Mouse (Mus musculus): ENCODE measurements at regions not wholly inside any gene's neighbourhood (a gene's known extent, or its start where the extent isn't known, plus 50 kb on each side); places are given as distances from the start of the nearest gene placed in this dataset.

DNA sequence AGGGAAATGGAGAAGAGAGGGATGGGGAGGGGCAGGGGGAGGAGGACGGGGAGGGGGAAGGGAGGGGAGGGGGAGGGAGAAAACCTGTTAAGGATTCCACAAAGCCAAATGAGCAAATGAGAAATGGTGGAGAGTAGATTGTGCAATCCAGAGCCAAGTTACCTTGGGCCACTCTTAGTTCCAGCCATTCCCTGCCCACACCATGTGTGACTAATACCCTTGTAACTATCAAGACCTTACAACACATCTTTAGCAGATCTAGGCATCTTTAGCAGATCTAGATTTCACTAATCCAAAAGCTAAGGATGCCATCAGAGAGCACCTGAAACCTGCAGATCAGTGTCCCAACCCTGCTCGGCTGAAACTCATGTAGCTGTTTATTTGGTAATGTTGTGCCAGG is 186.7 kb downstream of the Diras2 start:
- Histone ChIP-seq H3K36me3 (ENCODE audit: control insufficient read depth, insufficient read depth, low read length) (no peaks in the 10 kb centered on the region), H3K27ac (replicated peaks; ENCODE audit: low read depth, low read length) (no peak overlapping the region), H3K27me3 (ENCODE audit: control insufficient read depth, insufficient read depth, low read length) (no peaks in the 10 kb centered on the region), H3K4me2 (replicated peaks; ENCODE audit: low read depth, low read length, severe bottlenecking) (no peak overlapping the region), H3K9me3 (ENCODE audit: control insufficient read depth, low read length) (no peaks in the 10 kb centered on the region), H3K4me3 (replicated peaks; ENCODE audit: low read length) (no peak overlapping the region), H3K4me1 (ENCODE audit: control insufficient read depth, insufficient read depth, low read length) (no peaks in the 10 kb centered on the region), H3K9ac (ENCODE audit: low read depth, low read length, severe bottlenecking) (no peak overlapping the region)
- TF ChIP-seq POLR2A (IDR thresholded peaks at IDR 0.05; ENCODE audit: borderline replicate concordance, extremely low read depth, insufficient read depth, insufficient read length): no peak
- 90% methylated on average over 2 of the region's 2 CpGs for WGBS
- ATAC-seq (ENCODE audit: low FRiP score, low read depth) (no peak), DNase-seq (ENCODE audit: low spot score) (no peak)

DNA sequence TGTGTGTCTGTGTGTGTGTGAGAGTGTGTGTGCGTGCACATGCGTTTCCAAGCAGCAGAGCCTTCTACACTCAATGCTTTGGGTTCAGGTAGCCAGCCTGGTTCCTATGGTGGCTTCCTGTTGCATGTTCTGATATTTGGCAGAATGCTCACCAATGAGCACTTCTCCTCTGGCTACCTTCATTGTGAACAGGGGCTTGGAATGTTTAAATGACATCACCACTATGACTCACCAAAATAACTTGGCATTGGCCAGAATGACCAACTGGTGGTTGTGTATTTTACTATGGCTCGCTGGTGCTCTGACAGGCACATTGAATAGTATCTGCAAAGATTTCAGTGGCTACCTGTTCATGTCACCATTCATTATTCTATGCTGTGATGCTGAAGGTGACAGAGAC is 186.2 kb downstream of the Diras2 start:
- no peaks in the 10 kb centered on the region for H3K36me3 ChIP-seq (ENCODE audit: control insufficient read depth, insufficient read depth, low read length)
- no peak overlapping the region for H3K4me2 ChIP-seq (replicated peaks; ENCODE audit: low read depth, low read length, severe bottlenecking)
- DNase-seq (ENCODE audit: low spot score) (no peak), ATAC-seq (ENCODE audit: low FRiP score, low read depth) (no peak)
- no peak overlapping the region for H3K9ac ChIP-seq (ENCODE audit: low read depth, low read length, severe bottlenecking)
- TF ChIP-seq POLR2A (IDR thresholded peaks at IDR 0.05; ENCODE audit: borderline replicate concordance, extremely low read depth, insufficient read depth, insufficient read length): no peak
- 91% methylated on average over 3 of the region's 3 CpGs for WGBS
- H3K9me3 ChIP-seq (ENCODE audit: control insufficient read depth, low read length): no peaks in the 10 kb centered on the region
- no peaks in the 10 kb centered on the region for H3K27me3 ChIP-seq (ENCODE audit: control insufficient read depth, insufficient read depth, low read length)
- H3K4me3 ChIP-seq (replicated peaks; ENCODE audit: low read length): no peak overlapping the region
- H3K4me1 ChIP-seq (ENCODE audit: control insufficient read depth, insufficient read depth, low read length): no peaks in the 10 kb centered on the region
- H3K27ac ChIP-seq (replicated peaks; ENCODE audit: low read depth, low read length): no peak overlapping the region

DNA sequence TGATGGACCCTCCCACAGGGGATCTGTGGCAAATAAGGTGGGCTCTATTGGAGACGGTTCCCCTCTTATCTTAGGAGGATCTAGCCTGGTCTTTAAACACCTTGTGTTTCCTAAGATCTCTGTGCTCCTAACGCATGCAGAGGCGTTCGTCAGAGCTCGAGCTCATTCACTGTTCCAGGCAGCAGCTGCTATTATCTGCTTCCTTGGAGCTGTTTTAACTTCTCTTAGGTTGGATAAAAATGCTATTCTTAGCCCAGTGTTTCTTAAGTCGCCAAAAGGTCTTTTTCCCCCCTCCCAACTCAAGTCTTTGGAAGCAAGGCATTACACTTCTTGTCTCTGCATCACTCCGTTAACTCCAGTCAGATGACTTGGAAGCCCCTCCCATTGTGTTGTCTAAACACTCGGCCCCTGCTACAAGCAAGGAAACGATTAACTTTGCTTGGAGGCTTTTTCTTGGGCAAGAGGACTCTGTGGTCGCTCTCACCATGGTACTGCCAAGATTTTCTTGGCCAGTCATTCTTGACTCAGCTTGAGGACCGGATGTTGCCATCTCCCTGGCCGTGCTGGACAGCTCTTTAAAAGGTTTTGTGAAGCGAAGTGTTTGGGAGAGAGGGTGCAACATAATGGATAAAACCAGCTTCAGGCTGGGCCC is 185.6 kb downstream of the Diras2 start:
- 61% methylated on average over 13 of the region's 13 CpGs for WGBS
- H3K4me2 ChIP-seq (replicated peaks; ENCODE audit: low read depth, low read length, severe bottlenecking): no peak overlapping the region
- DNase-seq (ENCODE audit: low spot score) (no peak), ATAC-seq (ENCODE audit: low FRiP score, low read depth) (no peak)
- no peaks in the 10 kb centered on the region for H3K27me3 ChIP-seq (ENCODE audit: control insufficient read depth, insufficient read depth, low read length)
- no peak for TF ChIP-seq POLR2A (IDR thresholded peaks at IDR 0.05; ENCODE audit: borderline replicate concordance, extremely low read depth, insufficient read depth, insufficient read length)
- H3K4me3 ChIP-seq (replicated peaks; ENCODE audit: low read length): no peak overlapping the region
- H3K9ac ChIP-seq (ENCODE audit: low read depth, low read length, severe bottlenecking): no peak overlapping the region
- no peak overlapping the region for H3K27ac ChIP-seq (replicated peaks; ENCODE audit: low read depth, low read length)
- no peaks in the 10 kb centered on the region for H3K36me3 ChIP-seq (ENCODE audit: control insufficient read depth, insufficient read depth, low read length)
- H3K9me3 ChIP-seq (ENCODE audit: control insufficient read depth, low read length): no peaks in the 10 kb centered on the region
- H3K4me1 ChIP-seq (ENCODE audit: control insufficient read depth, insufficient read depth, low read length): no peaks in the 10 kb centered on the region

DNA sequence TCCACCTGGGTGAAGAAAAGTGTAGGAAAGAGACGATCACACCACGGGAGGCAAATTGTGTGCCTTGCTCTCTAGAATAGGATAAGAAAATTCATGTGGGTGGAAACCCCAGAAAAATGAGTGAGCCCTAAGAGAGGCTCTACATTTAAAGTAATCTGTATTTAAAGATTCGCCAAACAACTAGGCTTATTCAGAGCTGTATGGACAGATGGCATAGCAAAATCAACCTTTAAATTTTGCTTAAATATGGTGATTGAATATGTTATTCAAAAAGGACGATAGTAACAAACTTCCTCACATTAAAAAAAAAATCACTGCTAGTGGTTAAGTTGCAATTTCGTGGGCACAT is 185.1 kb downstream of the Diras2 start:
- no peak for ATAC-seq (ENCODE audit: low FRiP score, low read depth)
- Histone ChIP-seq H3K9ac (ENCODE audit: low read depth, low read length, severe bottlenecking) (no peak overlapping the region), H3K9me3 (ENCODE audit: control insufficient read depth, low read length) (no peaks in the 10 kb centered on the region), H3K4me3 (replicated peaks; ENCODE audit: low read length) (no peak overlapping the region), H3K4me2 (replicated peaks; ENCODE audit: low read depth, low read length, severe bottlenecking) (no peak overlapping the region), H3K27ac (replicated peaks; ENCODE audit: low read depth, low read length) (no peak overlapping the region), H3K27me3 (ENCODE audit: control insufficient read depth, insufficient read depth, low read length) (no peaks in the 10 kb centered on the region), H3K4me1 (ENCODE audit: control insufficient read depth, insufficient read depth, low read length) (no peaks in the 10 kb centered on the region), H3K36me3 (ENCODE audit: control insufficient read depth, insufficient read depth, low read length) (no peaks in the 10 kb centered on the region)
- 86% methylated on average over 5 of the region's 5 CpGs for WGBS
- DNase-seq (ENCODE audit: low spot score): no peak
- TF ChIP-seq POLR2A (IDR thresholded peaks at IDR 0.05; ENCODE audit: borderline replicate concordance, extremely low read depth, insufficient read depth, insufficient read length): no peak

DNA sequence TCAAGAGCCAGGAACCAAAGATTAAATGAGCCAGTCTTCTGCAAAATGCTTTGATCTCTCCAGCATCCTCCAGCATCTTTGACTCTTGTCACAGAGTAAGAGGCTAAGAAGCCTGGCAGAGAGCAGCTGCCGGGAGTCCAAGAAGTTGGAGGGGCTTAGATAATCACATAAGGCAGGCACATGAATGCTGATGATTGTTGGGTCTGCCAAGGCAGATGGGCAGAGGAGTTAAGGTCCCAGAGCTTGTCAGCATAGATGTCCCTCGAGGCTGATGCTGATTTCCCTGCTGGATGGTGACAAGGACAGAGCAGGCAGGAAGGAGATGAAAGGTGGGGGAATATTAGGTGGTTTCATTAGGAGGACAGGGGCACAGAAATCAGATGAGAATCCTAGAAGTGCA is 183.4 kb downstream of the Diras2 start:
- TF ChIP-seq POLR2A (IDR thresholded peaks at IDR 0.05; ENCODE audit: borderline replicate concordance, extremely low read depth, insufficient read depth, insufficient read length): no peak
- Histone ChIP-seq H3K27me3 (ENCODE audit: control insufficient read depth, insufficient read depth, low read length) (no peaks in the 10 kb centered on the region), H3K4me1 (ENCODE audit: control insufficient read depth, insufficient read depth, low read length) (no peaks in the 10 kb centered on the region), H3K4me2 (replicated peaks; ENCODE audit: low read depth, low read length, severe bottlenecking) (no peak overlapping the region), H3K36me3 (ENCODE audit: control insufficient read depth, insufficient read depth, low read length) (no peaks in the 10 kb centered on the region), H3K9ac (ENCODE audit: low read depth, low read length, severe bottlenecking) (no peak overlapping the region), H3K27ac (replicated peaks; ENCODE audit: low read depth, low read length) (no peak overlapping the region), H3K9me3 (ENCODE audit: control insufficient read depth, low read length) (no peaks in the 10 kb centered on the region), H3K4me3 (replicated peaks; ENCODE audit: low read length) (no peak overlapping the region)
- DNase-seq (ENCODE audit: low spot score): no peak
- WGBS: 58% methylated on average over 2 of the region's 2 CpGs
- no peak for ATAC-seq (ENCODE audit: low FRiP score, low read depth)

DNA sequence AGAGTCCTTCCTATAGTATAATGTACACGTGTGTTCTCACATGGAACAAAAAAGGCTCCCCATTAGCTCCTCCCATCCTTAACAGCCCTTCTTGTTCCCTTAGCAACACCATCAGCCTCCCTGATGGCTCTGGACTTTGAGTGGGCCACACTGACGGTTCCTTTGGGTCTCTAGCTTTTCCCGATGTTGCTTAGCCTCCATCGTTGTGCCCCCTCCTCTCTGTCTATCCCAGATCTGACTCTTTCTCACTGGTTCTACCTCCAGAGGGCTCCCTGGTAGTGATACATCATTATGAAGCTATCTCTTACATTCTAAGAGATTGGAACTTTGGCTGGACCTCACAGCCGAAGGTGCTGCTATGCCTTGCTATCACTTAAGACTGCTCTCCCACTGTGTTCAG is 181.5 kb downstream of the Diras2 start:
- Histone ChIP-seq H3K27ac (replicated peaks; ENCODE audit: low read depth, low read length) (no peak overlapping the region), H3K9me3 (ENCODE audit: control insufficient read depth, low read length) (no peaks in the 10 kb centered on the region), H3K27me3 (ENCODE audit: control insufficient read depth, insufficient read depth, low read length) (no peaks in the 10 kb centered on the region), H3K4me3 (replicated peaks; ENCODE audit: low read length) (no peak overlapping the region), H3K4me1 (ENCODE audit: control insufficient read depth, insufficient read depth, low read length) (no peaks in the 10 kb centered on the region), H3K9ac (ENCODE audit: low read depth, low read length, severe bottlenecking) (no peak overlapping the region), H3K36me3 (ENCODE audit: control insufficient read depth, insufficient read depth, low read length) (no peaks in the 10 kb centered on the region), H3K4me2 (replicated peaks; ENCODE audit: low read depth, low read length, severe bottlenecking) (no peak overlapping the region)
- DNase-seq (ENCODE audit: low spot score) (no peak), ATAC-seq (ENCODE audit: low FRiP score, low read depth) (no peak)
- 88% methylated on average over 5 of the region's 5 CpGs for WGBS
- TF ChIP-seq POLR2A (IDR thresholded peaks at IDR 0.05; ENCODE audit: borderline replicate concordance, extremely low read depth, insufficient read depth, insufficient read length): no peak

All from limb, embryonic 14.5 days (tissue).